Mouse (Mus musculus) neural tube, embryonic 15.5 days (tissue): Measurements from ENCODE around the gene Prrc2c. TPM values are rescaled to one million over a fixed set of nuclear protein-coding genes. Genes with fewer than 3 reads are reported as not detected.
A peak's percentile ranks its signal among the peaks of the same experiment; 100 is the strongest.

Source experiments
- ATAC-seq: fragments of 200-750 bp; cut with Nextera tagmentation; 2 replicates; pipeline ENCODE4 v1.8.0; 2017; ENCODE audit warnings: mild to moderate bottlenecking, moderate TSS enrichment, moderate library complexity; ENCODE audit not compliant: low FRiP score
- H3K27ac ChIP-seq: fragments of 300-500 bp; sonication (generic); replicated peaks from 2 replicates; pipeline ENCODE4 v1.5.1; 2015; ENCODE audit warnings: mild to moderate bottlenecking, inconsistent platforms
- H3K27me3 ChIP-seq: fragments of 300-500 bp; sonication (generic); replicated peaks from 2 replicates; pipeline ENCODE4 v1.6.1; 2015; ENCODE audit warnings: inconsistent platforms
- H3K36me3 ChIP-seq: fragments of 300-500 bp; sonication (generic); 2 replicates; pipeline ENCODE4 v1.6.1; 2015; ENCODE audit warnings: inconsistent platforms
- H3K4me1 ChIP-seq: fragments of 300-500 bp; sonication (generic); 2 replicates; pipeline ENCODE4 v1.6.1; 2015; ENCODE audit warnings: inconsistent platforms
- H3K4me2 ChIP-seq: fragments of 300-500 bp; sonication (generic); 2 replicates; pipeline ENCODE4 v1.6.1; 2015; ENCODE audit warnings: inconsistent platforms, mild to moderate bottlenecking, moderate library complexity
- H3K4me3 ChIP-seq: fragments of 300-500 bp; sonication (generic); replicated peaks from 2 replicates; pipeline ENCODE4 v1.5.1; 2015; ENCODE audit warnings: mild to moderate bottlenecking, inconsistent platforms
- H3K9ac ChIP-seq: fragments of 300-500 bp; sonication (generic); replicated peaks from 2 replicates; pipeline ENCODE4 v1.6.1; 2015; ENCODE audit warnings: mild to moderate bottlenecking, inconsistent platforms
- H3K9me3 ChIP-seq: fragments of 300-500 bp; sonication (generic); replicated peaks from 2 replicates; pipeline ENCODE4 v1.6.1; 2016; ENCODE audit warnings: inconsistent platforms
- WGBS: fragments of 180-500 bp; shearing (Covaris S2); methylation state at CpG from one replicate; pipeline ENCODE4 v1.1.7; 2015; ENCODE audit warnings: mixed read lengths; 5-methylcytosine and 5-hydroxymethylcytosine counted together
- polyA plus RNA-seq: library from polyadenylated mRNA; unstranded; fragments of >200 nt; fragmentation: Nextera tagmentation; extraction: Ambion mirVana; gene quantifications from 2 replicates; pipeline ENCODE4 v1.2.1, GENCODE M21; 2015

Gene Prrc2c
- polyA plus RNA-seq, 1 experiment from 2014 or later = 121 TPM

DNA sequence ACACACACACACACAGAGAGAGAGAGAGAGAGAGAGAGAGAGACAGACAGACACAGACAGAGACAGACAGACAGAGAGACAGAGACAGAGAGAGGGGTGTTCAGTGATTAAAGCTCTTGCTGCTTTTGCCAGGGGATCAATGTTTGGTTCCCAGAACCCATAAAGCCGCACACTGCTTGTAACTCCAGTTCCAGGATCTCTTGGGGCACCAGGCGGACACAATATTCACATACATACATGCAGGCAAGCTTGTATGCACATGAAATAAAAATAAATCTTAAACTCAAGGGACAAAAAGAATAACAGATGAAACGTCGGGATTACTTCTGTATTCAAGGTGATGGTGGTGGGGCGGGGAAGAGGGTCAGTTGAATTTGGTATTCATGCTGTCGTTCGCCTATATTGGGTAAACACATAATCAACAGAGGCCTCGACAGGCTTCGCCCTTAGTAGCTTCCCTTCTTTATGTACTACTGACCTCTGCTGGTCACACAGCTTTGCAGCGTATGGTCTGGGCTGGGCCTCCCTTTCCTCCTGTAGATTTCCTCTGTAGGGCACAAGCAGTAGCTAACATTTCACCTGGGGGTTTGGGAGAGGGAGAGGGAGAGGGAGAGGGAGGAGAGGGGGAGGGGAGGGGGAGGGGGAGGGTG, 75.4 kb downstream of the Prrc2c start:
- Histone ChIP-seq H3K9ac (no peak overlapping the region), H3K36me3 (peaks cover 7% of the 10 kb centered on the region), H3K4me2 (peak overlapping the region; percentile 60), H3K9me3 (no peaks in the 10 kb centered on the region), H3K4me3 (no peak overlapping the region), H3K27me3 (no peaks in the 10 kb centered on the region), H3K4me1 (peaks cover 6% of the 10 kb centered on the region), H3K27ac (no peak overlapping the region)
- ATAC-seq = peak; percentile 98
- 9% methylated on average over 10 of the region's 10 CpGs for WGBS

- Histone ChIP-seq H3K4me3 (no peak overlapping the region), H3K4me2 (no peak overlapping the region), H3K9ac (no peak overlapping the region), H3K4me1 (peaks cover under 1% of the 10 kb centered on the region; the same call in 1 of the 2 replicates), H3K9me3 (no peaks in the 10 kb centered on the region), H3K27ac (no peak overlapping the region), H3K27me3 (no peaks in the 10 kb centered on the region), H3K36me3 (no peaks in the 10 kb centered on the region)
- ATAC-seq = no peak
- 89% methylated on average over 11 of the region's 11 CpGs for WGBS
Measured at GRCm38 (mm10) chr1:162660276-162660860, 80.0 kb downstream of the Prrc2c start.

DNA sequence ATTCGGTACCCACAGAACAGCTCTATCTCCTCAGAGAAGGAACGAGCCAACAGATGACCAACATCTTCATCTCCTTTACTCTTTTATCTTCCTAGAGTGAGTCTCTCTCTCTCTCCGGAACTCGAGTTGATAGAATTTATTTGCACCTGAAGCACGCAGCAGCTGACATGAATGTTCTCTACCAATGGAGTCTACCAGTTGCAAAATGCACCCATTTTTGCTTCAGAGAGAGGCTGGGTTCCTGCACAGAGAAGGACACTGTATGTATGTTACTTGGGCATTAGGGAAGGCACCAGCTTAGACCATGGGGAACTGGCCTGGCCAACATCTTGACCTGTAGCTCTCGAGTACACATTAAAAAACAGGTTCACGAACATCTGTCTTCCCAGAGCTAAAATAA, 82.2 kb downstream of the Prrc2c start, which contains the start of gene Myocos:
Gene Myocos (minus strand): TSS at position 101 of the 400 bp plus-strand sequence.
- H3K9me3 ChIP-seq = no peaks in the 10 kb centered on the region
- no peak within 1 kb of the TSS for H3K4me3 ChIP-seq
- no peaks in the 10 kb centered on the region for H3K36me3 ChIP-seq
- no peak within 1 kb of the TSS for H3K4me2 ChIP-seq
- H3K4me1 ChIP-seq = no peaks in the 10 kb centered on the region
- H3K27me3 ChIP-seq = no peaks in the 10 kb centered on the region
- no peak within 1 kb of the TSS for H3K27ac ChIP-seq
- ATAC-seq = no peak
- WGBS = 95% methylated on average over 7 of the region's 7 CpGs
- H3K9ac ChIP-seq = no peak within 1 kb of the TSS

DNA sequence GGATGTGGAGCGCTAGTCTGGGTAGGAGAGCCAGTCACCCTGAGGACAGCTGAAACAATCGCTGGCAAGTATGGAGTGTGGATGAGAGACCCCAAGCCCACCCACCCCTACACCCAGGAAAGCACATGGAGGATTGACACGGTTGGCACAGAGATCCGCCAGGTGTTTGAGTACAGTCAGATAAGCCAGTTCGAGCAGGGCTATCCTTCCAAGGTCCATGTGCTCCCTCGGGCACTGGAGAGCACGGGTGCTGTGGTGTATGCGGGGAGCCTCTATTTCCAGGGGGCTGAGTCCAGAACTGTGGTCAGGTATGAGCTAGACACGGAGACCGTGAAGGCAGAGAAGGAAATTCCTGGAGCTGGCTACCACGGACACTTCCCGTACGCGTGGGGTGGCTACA, 91.9 kb downstream of the Prrc2c start:
- no peak for ATAC-seq
- Histone ChIP-seq H3K4me2 (no peak overlapping the region), H3K9ac (no peak overlapping the region), H3K36me3 (no peaks in the 10 kb centered on the region), H3K9me3 (no peaks in the 10 kb centered on the region), H3K4me1 (no peaks in the 10 kb centered on the region), H3K27me3 (no peaks in the 10 kb centered on the region), H3K4me3 (no peak overlapping the region), H3K27ac (no peak overlapping the region)
- 95% methylated on average over 14 of the region's 14 CpGs for WGBS

DNA sequence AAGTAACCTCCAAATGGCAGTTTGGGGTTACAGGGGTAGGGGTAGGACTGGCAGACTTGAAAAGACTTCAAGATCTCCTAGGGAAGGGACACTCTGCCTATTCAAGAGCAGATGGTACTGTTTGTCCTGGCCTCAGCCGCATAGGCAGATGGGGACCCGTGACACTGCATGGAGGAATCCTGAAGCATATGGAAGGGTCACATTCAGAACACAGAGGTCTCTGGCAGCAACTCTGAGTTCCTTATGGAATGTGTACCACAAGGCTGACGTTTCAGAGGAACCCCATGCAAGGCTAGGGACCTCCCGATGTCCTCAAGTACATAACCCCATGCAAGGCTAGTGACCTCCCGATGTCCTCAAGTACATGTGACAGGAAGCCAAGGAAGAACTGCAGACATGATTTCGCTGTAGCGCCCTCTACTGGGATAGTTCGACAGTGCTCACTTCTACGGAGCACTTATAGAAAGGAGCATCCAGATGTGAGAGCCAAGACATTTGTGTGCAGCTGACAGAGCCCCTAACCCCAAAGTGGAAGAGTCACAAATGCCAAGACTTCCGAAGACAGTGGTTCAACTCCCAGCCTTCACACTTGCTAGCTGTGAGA, 94.2 kb downstream of the Prrc2c start:
- no peak overlapping the region for H3K4me3 ChIP-seq
- H3K27ac ChIP-seq = no peak overlapping the region
- no peak overlapping the region for H3K4me2 ChIP-seq
- H3K27me3 ChIP-seq = no peaks in the 10 kb centered on the region
- H3K36me3 ChIP-seq = no peaks in the 10 kb centered on the region
- no peak overlapping the region for H3K9ac ChIP-seq
- no peaks in the 10 kb centered on the region for H3K4me1 ChIP-seq
- no peak for ATAC-seq
- no peaks in the 10 kb centered on the region for H3K9me3 ChIP-seq
- WGBS = 80% methylated on average over 10 of the region's 10 CpGs

DNA sequence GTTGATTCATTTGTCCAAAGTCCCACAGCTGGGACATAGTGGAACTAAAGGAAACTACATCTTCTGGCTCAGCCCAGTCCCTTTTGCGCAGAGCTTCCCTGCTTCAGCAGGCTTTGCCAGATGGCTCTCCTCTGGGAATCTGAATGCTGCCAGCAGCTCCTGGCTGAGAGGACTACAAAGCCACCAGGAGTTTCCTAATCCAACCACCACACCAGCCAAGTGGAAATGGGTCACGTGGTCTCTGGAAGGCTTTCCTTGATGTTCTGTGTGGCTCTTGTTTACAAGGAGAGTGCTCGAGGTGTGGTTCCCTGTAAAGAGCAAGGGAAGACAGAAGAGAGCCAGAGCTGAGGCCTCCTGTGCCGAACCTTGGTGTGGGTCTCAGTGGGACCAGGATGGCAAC, 96.6 kb downstream of the Prrc2c start:
- 49% methylated on average over 4 of the region's 4 CpGs for WGBS
- no peaks in the 10 kb centered on the region for H3K9me3 ChIP-seq
- no peaks in the 10 kb centered on the region for H3K36me3 ChIP-seq
- no peak overlapping the region for H3K4me2 ChIP-seq
- no peaks in the 10 kb centered on the region for H3K4me1 ChIP-seq
- H3K27ac ChIP-seq = no peak overlapping the region
- H3K27me3 ChIP-seq = no peaks in the 10 kb centered on the region
- no peak overlapping the region for H3K4me3 ChIP-seq
- ATAC-seq = no peak
- no peak overlapping the region for H3K9ac ChIP-seq

DNA sequence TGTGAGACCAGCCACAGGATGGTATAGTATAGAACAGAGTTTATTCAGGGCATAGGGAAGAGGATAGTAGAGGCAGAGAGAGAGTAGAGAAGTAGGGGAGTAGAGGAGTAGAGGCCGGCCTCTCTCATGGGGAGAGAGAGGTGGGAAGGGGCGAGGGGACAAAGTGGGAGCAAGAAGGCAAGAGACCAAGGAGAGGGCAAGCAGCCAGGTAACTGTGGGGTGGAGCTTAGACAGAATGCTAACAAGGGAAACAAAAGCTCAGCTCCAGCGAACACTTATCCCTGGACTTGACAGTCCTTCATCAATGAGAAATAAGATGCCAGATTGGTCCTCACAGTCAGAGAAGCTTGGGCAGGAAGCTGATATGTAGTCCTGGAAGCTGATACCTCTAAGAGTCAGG, 97.8 kb downstream of the Prrc2c start:
- H3K27ac ChIP-seq = no peak overlapping the region
- no peak overlapping the region for H3K9ac ChIP-seq
- H3K27me3 ChIP-seq = no peaks in the 10 kb centered on the region
- no peaks in the 10 kb centered on the region for H3K36me3 ChIP-seq
- no peak overlapping the region for H3K4me2 ChIP-seq
- 79% methylated on average over 3 of the region's 3 CpGs for WGBS
- no peaks in the 10 kb centered on the region for H3K4me1 ChIP-seq
- no peaks in the 10 kb centered on the region for H3K9me3 ChIP-seq
- no peak for ATAC-seq
- H3K4me3 ChIP-seq = no peak overlapping the region

DNA sequence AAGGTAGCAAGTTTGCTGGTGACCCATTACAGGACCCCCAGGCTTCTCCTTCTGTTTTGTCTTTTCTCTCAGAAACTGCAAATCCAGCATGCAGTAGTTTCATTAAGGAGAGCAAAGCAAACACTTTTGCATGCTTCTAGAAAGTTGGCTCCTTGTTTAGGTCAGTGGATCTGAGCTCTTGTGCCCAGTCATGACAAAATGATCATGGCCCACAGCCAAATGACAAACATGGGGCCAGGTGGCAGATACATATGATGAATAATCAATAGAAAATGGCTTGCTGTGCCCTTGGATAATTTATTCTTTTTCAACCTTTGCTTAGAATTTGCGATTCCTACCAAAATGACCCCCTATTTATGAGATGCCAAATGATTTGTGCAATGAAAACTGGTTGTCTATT, 100.5 kb downstream of the Prrc2c start:
- no peaks in the 10 kb centered on the region for H3K27me3 ChIP-seq
- H3K9me3 ChIP-seq = no peaks in the 10 kb centered on the region
- H3K4me3 ChIP-seq = no peak overlapping the region
- 89% methylated on average over 1 of the region's 1 CpGs for WGBS
- no peak overlapping the region for H3K9ac ChIP-seq
- no peak overlapping the region for H3K4me2 ChIP-seq
- no peaks in the 10 kb centered on the region for H3K36me3 ChIP-seq
- no peaks in the 10 kb centered on the region for H3K4me1 ChIP-seq
- no peak for ATAC-seq
- H3K27ac ChIP-seq = no peak overlapping the region

DNA sequence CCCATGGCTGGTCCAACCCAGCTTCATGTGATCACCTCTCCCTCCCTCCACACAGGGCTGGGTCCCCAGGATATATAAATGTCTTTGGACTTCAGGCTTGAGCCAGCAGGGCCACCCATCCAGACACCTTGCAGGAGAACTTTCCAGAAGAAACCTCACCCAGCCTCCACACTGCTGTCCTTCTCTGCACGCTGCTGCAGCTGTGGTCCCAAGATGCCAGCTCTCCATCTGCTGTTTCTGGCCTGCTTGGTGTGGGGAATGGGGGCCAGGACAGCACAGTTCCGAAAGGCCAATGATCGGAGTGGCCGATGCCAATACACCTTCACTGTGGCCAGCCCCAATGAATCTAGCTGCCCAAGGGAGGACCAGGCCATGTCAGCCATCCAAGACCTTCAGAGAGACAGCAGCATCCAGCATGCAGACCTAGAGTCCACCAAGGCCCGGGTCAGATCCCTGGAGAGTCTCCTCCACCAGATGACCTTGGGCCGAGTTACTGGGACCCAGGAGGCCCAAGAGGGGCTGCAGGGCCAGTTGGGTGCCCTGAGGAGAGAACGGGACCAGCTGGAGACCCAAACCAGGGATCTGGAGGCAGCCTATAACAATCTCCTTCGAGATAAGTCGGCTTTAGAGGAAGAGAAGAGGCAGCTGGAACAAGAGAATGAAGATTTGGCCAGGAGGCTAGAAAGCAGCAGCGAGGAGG, 101.2 kb downstream of the Prrc2c start, which contains the start of gene Myoc:
Gene Myoc (plus strand): TSS at position 105 of the 700 bp plus-strand sequence.
- H3K9me3 ChIP-seq = no peaks in the 10 kb centered on the region
- H3K4me3 ChIP-seq = no peak within 1 kb of the TSS
- no peak within 1 kb of the TSS for H3K9ac ChIP-seq
- no peak within 1 kb of the TSS for H3K4me2 ChIP-seq
- no peaks in the 10 kb centered on the region for H3K27me3 ChIP-seq
- ATAC-seq = no peak
- no peaks in the 10 kb centered on the region for H3K4me1 ChIP-seq
- WGBS = 87% methylated on average over 10 of the region's 10 CpGs
- H3K27ac ChIP-seq = no peak within 1 kb of the TSS
- no peaks in the 10 kb centered on the region for H3K36me3 ChIP-seq

DNA sequence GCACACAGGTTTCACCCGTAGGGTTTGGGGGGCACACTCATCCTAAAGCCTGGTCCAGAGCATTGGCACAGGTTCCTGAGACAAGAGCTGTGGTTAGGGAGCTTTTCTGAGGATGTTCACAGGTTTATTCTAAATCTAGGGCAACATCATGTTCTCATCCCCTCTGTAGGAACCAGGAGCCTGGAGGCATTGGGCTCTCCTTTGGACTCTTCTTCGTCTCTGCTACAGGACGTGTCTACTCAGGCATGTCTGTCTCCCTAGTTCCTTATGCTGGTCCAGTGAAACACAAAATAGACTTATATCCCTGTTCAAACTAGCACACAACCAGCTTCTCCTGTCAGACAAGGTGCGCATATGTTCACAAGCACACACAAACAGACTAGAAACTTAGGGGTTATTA, 101.8 kb downstream of the Prrc2c start:
- 92% methylated on average over 4 of the region's 4 CpGs for WGBS

GRCm38 (mm10) chr1:162636516-162636915, 103.8 kb downstream of the Prrc2c start:
- no peaks in the 10 kb centered on the region for H3K27me3 ChIP-seq
- H3K9ac ChIP-seq = no peak overlapping the region
- no peak overlapping the region for H3K4me3 ChIP-seq
- no peak overlapping the region for H3K4me2 ChIP-seq
- no peaks in the 10 kb centered on the region for H3K4me1 ChIP-seq
- ATAC-seq = no peak
- no peaks in the 10 kb centered on the region for H3K36me3 ChIP-seq
- 60% methylated on average over 3 of the region's 3 CpGs for WGBS
- no peaks in the 10 kb centered on the region for H3K9me3 ChIP-seq
- H3K27ac ChIP-seq = no peak overlapping the region

More for the DNA sequence above, 101.8 kb downstream of the Prrc2c start:
- ATAC-seq = no peak
- Histone ChIP-seq H3K4me1 (no peaks in the 10 kb centered on the region), H3K27ac (no peak overlapping the region), H3K4me2 (no peak overlapping the region), H3K9ac (no peak overlapping the region), H3K4me3 (no peak overlapping the region), H3K36me3 (no peaks in the 10 kb centered on the region), H3K9me3 (no peaks in the 10 kb centered on the region), H3K27me3 (no peaks in the 10 kb centered on the region)
